Mouse (Mus musculus) thymus, adult 2 months (tissue): ENCODE data around the gene Polg2.
"Not testable (repeated sequence)": the region's sequence is repeated elsewhere in the genome, so short reads cannot be mapped to it uniquely, and the experiment has no call there.

Source experiments
- CTCF ChIP-seq: fragments of 200-500 bp; IDR thresholded peaks from 2 replicates; pipeline ENCODE4 v1.5.1; 2012; ENCODE audit warnings: mild to moderate bottlenecking, control low read depth, low read length, moderate library complexity, borderline replicate concordance; ENCODE audit not compliant: control insufficient read depth, poor library complexity, insufficient read depth; ENCODE audit errors: extremely low read depth
- POLR2A ChIP-seq: fragments of 200-500 bp; IDR thresholded peaks from 2 replicates; pipeline ENCODE4 v1.6.1; 2012; ENCODE audit warnings: mild to moderate bottlenecking, low read length, control low read depth, moderate library complexity; ENCODE audit not compliant: control insufficient read depth, poor library complexity, insufficient read depth; ENCODE audit errors: extremely low read depth

DNA sequence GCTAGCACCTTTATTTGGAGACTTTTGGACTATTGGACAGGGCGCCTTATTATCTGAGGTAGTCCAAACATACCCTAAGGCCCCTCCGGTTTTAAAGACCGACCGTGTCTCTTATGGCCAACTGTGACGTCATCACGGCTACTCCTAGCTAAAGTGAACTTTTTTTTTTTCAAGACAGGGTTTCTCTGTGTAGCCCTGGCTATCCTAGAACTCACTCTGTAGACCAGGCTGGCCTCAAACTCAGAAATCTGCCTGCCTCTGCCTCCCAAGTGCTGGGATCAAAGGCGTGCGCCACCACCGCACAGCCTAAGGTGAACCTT, 54.5 kb downstream of the Polg2 start:
- not testable (repeated sequence) for TF ChIP-seq CTCF, POLR2A
